Comparison of ENCODE assay signal across 8 mouse cellular contexts in genomic region chr3:59208650-59209548, GRCm38 (mm10). TPM values are rescaled to one million over a fixed set of nuclear protein-coding genes. Genes with fewer than 3 reads are reported as not detected.
DNase-seq lines count a peak whose midpoint lies in the region; ATAC-seq lines count a peak whose summit lies in the region.

No protein-coding gene starts in this region.

- H3K4me2 ChIP-seq in heart, embryonic 13.5 days, result no peak overlapping the region
- H3K4me2 ChIP-seq in forebrain, embryonic 13.5 days, result no peak overlapping the region
- H3K4me2 ChIP-seq in limb, embryonic 12.5 days, result no peak overlapping the region
- no peak overlapping the region for H3K4me2 ChIP-seq in neural tube, embryonic 12.5 days (replicated peaks)

- 0 out of 2 replicates have a peak overlapping the region, but pooled peaks have one; percentile 21 for H3K9ac ChIP-seq in heart, embryonic 13.5 days
- H3K9ac ChIP-seq in forebrain, embryonic 13.5 days, result no peak overlapping the region
- H3K9ac ChIP-seq in limb, embryonic 12.5 days (replicated peaks), result no peak overlapping the region
- H3K9ac ChIP-seq in neural tube, embryonic 12.5 days, result no peak overlapping the region

- 62% methylated on average over 4 of the region's 4 CpGs for WGBS in heart, embryonic 13.5 days
- WGBS in forebrain, embryonic 13.5 days, result 67% methylated on average over 4 of the region's 4 CpGs
- WGBS in limb, embryonic 12.5 days, result 57% methylated on average over 4 of the region's 4 CpGs
- 64% methylated on average over 4 of the region's 4 CpGs for WGBS in neural tube, embryonic 12.5 days

- no peaks in the 10 kb centered on the region for H3K9me3 ChIP-seq in heart, embryonic 13.5 days
- no peaks in the 10 kb centered on the region for H3K9me3 ChIP-seq in forebrain, embryonic 13.5 days (replicated peaks)
- no peaks in the 10 kb centered on the region for H3K9me3 ChIP-seq in limb, embryonic 12.5 days
- H3K9me3 ChIP-seq in neural tube, embryonic 12.5 days, result no peaks in the 10 kb centered on the region

- H3K4me1 ChIP-seq in heart, embryonic 13.5 days, result peaks cover 26% of the 10 kb centered on the region
- no peaks in the 10 kb centered on the region for H3K4me1 ChIP-seq in forebrain, embryonic 13.5 days
- peaks cover 16% of the 10 kb centered on the region for H3K4me1 ChIP-seq in limb, embryonic 12.5 days (replicated peaks)
- no peaks in the 10 kb centered on the region for H3K4me1 ChIP-seq in neural tube, embryonic 12.5 days

- H3K27me3 ChIP-seq in heart, embryonic 13.5 days (replicated peaks), result no peaks in the 10 kb centered on the region
- no peaks in the 10 kb centered on the region for H3K27me3 ChIP-seq in forebrain, embryonic 13.5 days
- no peaks in the 10 kb centered on the region for H3K27me3 ChIP-seq in limb, embryonic 12.5 days
- no peaks in the 10 kb centered on the region for H3K27me3 ChIP-seq in neural tube, embryonic 12.5 days (replicated peaks)

- no peak for DNase-seq in heart, postnatal 25 days (ENCODE audit: low spot score)
- DNase-seq in CD4-positive helper T cell, adult 2 months (ENCODE audit: low read depth, low spot score), result peak; percentile 62
- DNase-seq in c-Kit-negative CD71-positive TER-119-positive erythroid progenitor cells, embryonic 14.5 days (ENCODE audit: low read depth, low spot score), result peak; percentile 31
- no peak for DNase-seq in right cerebral cortex, postnatal 25 days

- intact Hi-C loops in heart, postnatal 25 days (cut with DNase I), result loop anchor here (1.0 to 2.0 kb wide), 3 partner anchors 34 to 130 kb away; no protein-coding TSS in a partner anchor

- no peak for ATAC-seq in heart, embryonic 13.5 days (ENCODE audit: extremely low read depth, insufficient number of reproducible peaks, low FRiP score, low TSS enrichment)
- peak; percentile 78 for ATAC-seq in forebrain, embryonic 13.5 days
- peak; percentile 44; the same call in 1 of the 2 replicates for ATAC-seq in limb, embryonic 12.5 days (ENCODE audit: insufficient number of reproducible peaks, insufficient read depth, low FRiP score, low TSS enrichment, low read depth)
- ATAC-seq in neural tube, embryonic 12.5 days (ENCODE audit: low FRiP score, low read depth), result peak; percentile 63

- no peak overlapping the region for H3K27ac ChIP-seq in heart, embryonic 13.5 days (replicated peaks)
- H3K27ac ChIP-seq in forebrain, embryonic 13.5 days, result no peak overlapping the region
- H3K27ac ChIP-seq in limb, embryonic 12.5 days, result 0 out of 2 replicates have a peak overlapping the region, but pooled peaks have one; percentile 41
- no peak overlapping the region for H3K27ac ChIP-seq in neural tube, embryonic 12.5 days

- no peak overlapping the region for H3K4me3 ChIP-seq in heart, embryonic 13.5 days
- no peak overlapping the region for H3K4me3 ChIP-seq in forebrain, embryonic 13.5 days
- no peak overlapping the region for H3K4me3 ChIP-seq in limb, embryonic 12.5 days (replicated peaks)
- H3K4me3 ChIP-seq in neural tube, embryonic 12.5 days, result no peak overlapping the region

- no peaks in the 10 kb centered on the region for H3K36me3 ChIP-seq in heart, embryonic 13.5 days
- H3K36me3 ChIP-seq in forebrain, embryonic 13.5 days (ENCODE audit: poor library complexity, severe bottlenecking), result no peaks in the 10 kb centered on the region
- no peaks in the 10 kb centered on the region for H3K36me3 ChIP-seq in limb, embryonic 12.5 days
- no peaks in the 10 kb centered on the region for H3K36me3 ChIP-seq in neural tube, embryonic 12.5 days

RNA-seq across cellular contexts. Expression of gene P2ry13, which starts 1.8 kb away (rescaled TPM):
- polyA plus RNA-seq in heart, embryonic 13.5 days (2015; fragmentation: Nextera tagmentation; extraction: Ambion mirVana), result 1.1 TPM in 2 replicates
- under 1 TPM; 0.83 to 0.92 TPM for total RNA-seq in heart, postnatal 25 days (2021)
- 0.94 and 1.2 TPM in 2 replicates for polyA plus RNA-seq in forebrain, embryonic 13.5 days (2015; fragmentation: Nextera tagmentation; extraction: Ambion mirVana)
- polyA plus RNA-seq in limb, embryonic 12.5 days (2016; fragmentation: Nextera tagmentation; extraction: Ambion mirVana), result 0.67 and 0.68 TPM in 2 replicates
- 1.1 and 1.4 TPM in 2 replicates for polyA plus RNA-seq in neural tube, embryonic 12.5 days (2016; fragmentation: Nextera tagmentation; extraction: Ambion mirVana)

RNA-seq across cellular contexts. Expression of gene Gpr87, which starts 14.0 kb away (rescaled TPM):
- not detected in 2 replicates for polyA plus RNA-seq in heart, embryonic 13.5 days (2015; fragmentation: Nextera tagmentation; extraction: Ambion mirVana)
- total RNA-seq in heart, postnatal 25 days (2021), result not detected
- polyA plus RNA-seq in forebrain, embryonic 13.5 days (2015; fragmentation: Nextera tagmentation; extraction: Ambion mirVana), result 0.15 TPM in 1 of 2 replicates, not detected in the other
- 0.53 and 0.92 TPM in 2 replicates for polyA plus RNA-seq in limb, embryonic 12.5 days (2016; fragmentation: Nextera tagmentation; extraction: Ambion mirVana)
- polyA plus RNA-seq in neural tube, embryonic 12.5 days (2016; fragmentation: Nextera tagmentation; extraction: Ambion mirVana), result 0.24 TPM in 1 of 2 replicates, not detected in the other

RNA-seq across cellular contexts. Expression of gene P2ry12, which starts 53.8 kb away (rescaled TPM):
- polyA plus RNA-seq in heart, embryonic 13.5 days (2015; fragmentation: Nextera tagmentation; extraction: Ambion mirVana), result 1.6 and 1.7 TPM in 2 replicates
- 1 to 10 TPM; 2.1 to 3.1 TPM for total RNA-seq in heart, postnatal 25 days (2021)
- 4.5 and 4.9 TPM in 2 replicates for polyA plus RNA-seq in forebrain, embryonic 13.5 days (2015; fragmentation: Nextera tagmentation; extraction: Ambion mirVana)
- 1.2 and 1.7 TPM in 2 replicates for polyA plus RNA-seq in limb, embryonic 12.5 days (2016; fragmentation: Nextera tagmentation; extraction: Ambion mirVana)
- polyA plus RNA-seq in neural tube, embryonic 12.5 days (2016; fragmentation: Nextera tagmentation; extraction: Ambion mirVana), result 4.5 and 5.4 TPM in 2 replicates

RNA-seq across cellular contexts. Expression of gene P2ry14, which starts 55.5 kb away (rescaled TPM):
- polyA plus RNA-seq in heart, embryonic 13.5 days (2015; fragmentation: Nextera tagmentation; extraction: Ambion mirVana), result 1.7 and 2.3 TPM in 2 replicates
- 1 to 10 TPM; 3.6 to 4.2 TPM for total RNA-seq in heart, postnatal 25 days (2021)
- 2.9 and 3.2 TPM in 2 replicates for polyA plus RNA-seq in forebrain, embryonic 13.5 days (2015; fragmentation: Nextera tagmentation; extraction: Ambion mirVana)
- 1.3 TPM in 2 replicates for polyA plus RNA-seq in limb, embryonic 12.5 days (2016; fragmentation: Nextera tagmentation; extraction: Ambion mirVana)
- polyA plus RNA-seq in neural tube, embryonic 12.5 days (2016; fragmentation: Nextera tagmentation; extraction: Ambion mirVana), result 2.4 and 3.4 TPM in 2 replicates

Comparison
In these comparisons a context has a peak if more than half of its experiments do, and no peak if none do; other contexts are left out.
1. DNase-seq: peak in CD4-positive helper T cell, adult 2 months (single experiment) and c-Kit-negative CD71-positive TER-119-positive erythroid progenitor cells, embryonic 14.5 days (single experiment); none in heart, postnatal 25 days (single experiment) and right cerebral cortex, postnatal 25 days (single experiment).